Mouse (Mus musculus) ES-E14 (cell line): ENCODE results near the gene Tnfrsf23.

Experiments used
- HCFC1 ChIP-seq: IDR thresholded peaks from 2 replicates; pipeline ENCODE4 v1.6.1; 2012; ENCODE audit warnings: low read length, inconsistent platforms, borderline replicate concordance; ENCODE audit not compliant: insufficient read depth
- ZC3H11A ChIP-seq: IDR thresholded peaks from 2 replicates; pipeline ENCODE4 v1.6.1; 2012; ENCODE audit warnings: low read depth, mild to moderate bottlenecking, inconsistent platforms, low read length, borderline replicate concordance
- ZNF384 ChIP-seq: IDR thresholded peaks from 2 replicates; pipeline ENCODE4 v1.6.1; 2012; ENCODE audit warnings: low read depth, low read length, inconsistent platforms

GRCm38 (mm10) chr7:143636674-143637073, 49.0 kb downstream of the Tnfrsf23 start:
- no peak for TF ChIP-seq HCFC1
- TF ChIP-seq ZC3H11A = no peak
- TF ChIP-seq ZNF384 = no peak
